Mouse (Mus musculus) heart, embryonic 11.5 days (tissue): Measurements from ENCODE around the gene Aqp11. TPM values are rescaled to one million over a fixed set of nuclear protein-coding genes. Genes with fewer than 3 reads are reported as not detected.

ENCODE experiments used
- ATAC-seq: fragments of 200-750 bp; cut with Nextera tagmentation; replicated peaks from 2 replicates; pipeline ENCODE4 v1.8.0; 2017; ENCODE audit warnings: moderate library complexity; ENCODE audit not compliant: insufficient number of reproducible peaks, low FRiP score, low TSS enrichment
- H3K27ac ChIP-seq: fragments of 300-500 bp; sonication (generic); 2 replicates; pipeline ENCODE4 v1.5.1; 2014; ENCODE audit warnings: mild to moderate bottlenecking, low read depth, low read length
- H3K27me3 ChIP-seq: fragments of 300-500 bp; sonication (generic); 2 replicates; pipeline ENCODE4 v1.6.1; 2014; ENCODE audit warnings: mild to moderate bottlenecking, low read length, mixed read lengths; ENCODE audit not compliant: control insufficient read depth, insufficient read depth
- H3K36me3 ChIP-seq: fragments of 300-500 bp; sonication (generic); 2 replicates; pipeline ENCODE4 v1.6.1; 2014; ENCODE audit warnings: mild to moderate bottlenecking, low read length, moderate library complexity, mixed read lengths; ENCODE audit not compliant: control insufficient read depth, insufficient read depth
- H3K4me1 ChIP-seq: fragments of 300-500 bp; sonication (generic); 2 replicates; pipeline ENCODE4 v1.6.1; 2014; ENCODE audit warnings: low read length; ENCODE audit not compliant: control insufficient read depth, insufficient read depth
- H3K4me2 ChIP-seq: fragments of 300-500 bp; sonication (generic); 2 replicates; pipeline ENCODE4 v1.6.1; 2014; ENCODE audit warnings: mild to moderate bottlenecking, moderate library complexity
- H3K4me3 ChIP-seq: fragments of 300-500 bp; sonication (generic); 2 replicates; pipeline ENCODE4 v1.5.1; 2014; ENCODE audit warnings: low read depth, low read length
- H3K9ac ChIP-seq: fragments of 300-500 bp; sonication (generic); 2 replicates; pipeline ENCODE4 v1.6.1; 2014; ENCODE audit warnings: mild to moderate bottlenecking, low read depth, low read length, moderate library complexity
- H3K9me3 ChIP-seq: fragments of 300-500 bp; sonication (generic); replicated peaks from 2 replicates; pipeline ENCODE4 v1.6.1; 2016; ENCODE audit warnings: low read length; ENCODE audit not compliant: control insufficient read depth
- WGBS: fragments of 180-500 bp; shearing (Covaris S2); extraction: QIAGEN DNeasy Blood & Tissue Kit; methylation state at CpG from one replicate; pipeline ENCODE4 v1.1.7; 2014; ENCODE audit not compliant: insufficient replicate concordance; 5-methylcytosine and 5-hydroxymethylcytosine counted together
- polyA plus RNA-seq: library from polyadenylated mRNA; unstranded; fragments of >200 nt; fragmentation: Nextera tagmentation; extraction: Ambion mirVana; gene quantifications from 2 replicates; pipeline ENCODE4 v1.2.1, GENCODE M21; 2014

The Aqp11 gene
- polyA plus RNA-seq, 1 experiment from 2014 or later = 3.3 TPM

- Histone ChIP-seq H3K27me3 (no peaks in the 10 kb centered on the region), H3K27ac (no peak overlapping the region), H3K4me1 (peaks cover 5% of the 10 kb centered on the region; the same call in 1 of the 2 replicates), H3K4me2 (no peak overlapping the region), H3K36me3 (no peaks in the 10 kb centered on the region), H3K9ac (no peak overlapping the region), H3K4me3 (no peak overlapping the region), H3K9me3 (no peaks in the 10 kb centered on the region)
- ATAC-seq = no peak
- 50% methylated on average over 4 of the region's 4 CpGs for WGBS
Observed at GRCm38 (mm10) chr7:97735886-97736420, 2.1 kb downstream of the Aqp11 start.

GRCm38 (mm10) chr7:97735021-97735420 is 3.1 kb downstream of the Aqp11 start:
- H3K36me3 ChIP-seq = no peaks in the 10 kb centered on the region
- peaks cover 9% of the 10 kb centered on the region; the same call in 1 of the 2 replicates for H3K4me1 ChIP-seq
- no peaks in the 10 kb centered on the region for H3K9me3 ChIP-seq
- H3K4me2 ChIP-seq = no peak overlapping the region
- no peak overlapping the region for H3K4me3 ChIP-seq
- no peak for ATAC-seq
- no peaks in the 10 kb centered on the region for H3K27me3 ChIP-seq
- H3K9ac ChIP-seq = no peak overlapping the region
- 82% methylated on average over 8 of the region's 8 CpGs for WGBS
- no peak overlapping the region for H3K27ac ChIP-seq

- no peak overlapping the region for H3K4me3 ChIP-seq
- peaks cover 9% of the 10 kb centered on the region; the same call in 1 of the 2 replicates for H3K4me1 ChIP-seq
- no peaks in the 10 kb centered on the region for H3K36me3 ChIP-seq
- H3K9ac ChIP-seq = no peak overlapping the region
- H3K27ac ChIP-seq = no peak overlapping the region
- no peak for ATAC-seq
- no peak overlapping the region for H3K4me2 ChIP-seq
- H3K27me3 ChIP-seq = no peaks in the 10 kb centered on the region
- no peaks in the 10 kb centered on the region for H3K9me3 ChIP-seq
- WGBS = 67% methylated on average over 5 of the region's 5 CpGs
Observed at GRCm38 (mm10) chr7:97733606-97734005, 4.5 kb downstream of the Aqp11 start.

- Histone ChIP-seq H3K27me3 (no peaks in the 10 kb centered on the region), H3K27ac (no peak overlapping the region), H3K4me1 (0 out of 2 replicates have a peak, but pooled peaks cover 4% of the 10 kb centered on the region), H3K9ac (no peak overlapping the region), H3K36me3 (no peaks in the 10 kb centered on the region), H3K4me2 (no peak overlapping the region), H3K9me3 (no peaks in the 10 kb centered on the region), H3K4me3 (no peak overlapping the region)
- 77% methylated on average over 3 of the region's 3 CpGs for WGBS
- ATAC-seq = no peak
Observed at GRCm38 (mm10) chr7:97730427-97730826, 7.7 kb downstream of the Aqp11 start.

- H3K27me3 ChIP-seq = no peaks in the 10 kb centered on the region
- no peak overlapping the region for H3K9ac ChIP-seq
- no peak for ATAC-seq
- H3K4me1 ChIP-seq = 0 out of 2 replicates have a peak, but pooled peaks cover 4% of the 10 kb centered on the region
- no peak overlapping the region for H3K4me3 ChIP-seq
- H3K36me3 ChIP-seq = no peaks in the 10 kb centered on the region
- H3K4me2 ChIP-seq = no peak overlapping the region
- no peak overlapping the region for H3K27ac ChIP-seq
- H3K9me3 ChIP-seq = no peaks in the 10 kb centered on the region
- 71% methylated on average over 14 of the region's 14 CpGs for WGBS
Observed at GRCm38 (mm10) chr7:97728666-97729614, 9.1 kb downstream of the Aqp11 start.

- Histone ChIP-seq H3K27me3 (no peaks in the 10 kb centered on the region), H3K4me2 (no peak overlapping the region), H3K9ac (no peak overlapping the region), H3K36me3 (no peaks in the 10 kb centered on the region), H3K27ac (no peak overlapping the region), H3K9me3 (no peaks in the 10 kb centered on the region), H3K4me3 (no peak overlapping the region), H3K4me1 (0 out of 2 replicates have a peak, but pooled peaks cover 4% of the 10 kb centered on the region)
- ATAC-seq = no peak
- 76% methylated on average over 7 of the region's 7 CpGs for WGBS
Observed at GRCm38 (mm10) chr7:97726778-97727177, 11.3 kb downstream of the Aqp11 start.

- no peak overlapping the region for H3K4me2 ChIP-seq
- H3K4me3 ChIP-seq = no peak overlapping the region
- no peak overlapping the region for H3K27ac ChIP-seq
- no peak for ATAC-seq
- no peaks in the 10 kb centered on the region for H3K36me3 ChIP-seq
- H3K9ac ChIP-seq = no peak overlapping the region
- 0 out of 2 replicates have a peak, but pooled peaks cover 4% of the 10 kb centered on the region for H3K4me1 ChIP-seq
- no peaks in the 10 kb centered on the region for H3K9me3 ChIP-seq
- WGBS = 85% methylated on average over 7 of the region's 7 CpGs
- H3K27me3 ChIP-seq = no peaks in the 10 kb centered on the region
Observed at GRCm38 (mm10) chr7:97726080-97726479, 12.0 kb downstream of the Aqp11 start.

GRCm38 (mm10) chr7:97725401-97725800 is 12.7 kb downstream of the Aqp11 start:
- Histone ChIP-seq H3K27me3 (no peaks in the 10 kb centered on the region), H3K27ac (no peak overlapping the region), H3K9ac (no peak overlapping the region), H3K4me3 (no peak overlapping the region), H3K36me3 (no peaks in the 10 kb centered on the region), H3K9me3 (no peaks in the 10 kb centered on the region), H3K4me1 (0 out of 2 replicates have a peak, but pooled peaks cover 3% of the 10 kb centered on the region), H3K4me2 (no peak overlapping the region)
- WGBS = 90% methylated on average over 6 of the region's 6 CpGs
- ATAC-seq = no peak
